Mouse (Mus musculus) lung, adult 2 months (tissue): ENCODE measurements around the gene Prex1. TPM values are rescaled to one million over a fixed set of nuclear protein-coding genes. Genes with fewer than 3 reads are reported as not detected.
"Not testable (repeated sequence)": the region's sequence is repeated elsewhere in the genome, so short reads cannot be mapped to it uniquely, and the experiment has no call there.

ENCODE experiments used
- DNase-seq: peaks from one replicate; pipeline ENCODE4 v3.0.0; 2022
- H3K4me1 ChIP-seq: fragments of 200-500 bp; 2 replicates; pipeline ENCODE4 v1.6.1; 2011; ENCODE audit warnings: low read length; ENCODE audit not compliant: control insufficient read depth, insufficient read depth
- H3K4me3 ChIP-seq: fragments of 200-500 bp; replicated peaks from 2 replicates; pipeline ENCODE3; 2011; ENCODE audit warnings: low read depth, mild to moderate bottlenecking, control low read depth, low read length; ENCODE audit errors: extremely low read depth
- CTCF ChIP-seq: fragments of 200-500 bp; IDR thresholded peaks from 2 replicates; pipeline ENCODE4 v1.5.1; 2011; ENCODE audit warnings: mild to moderate bottlenecking, low read length, control low read depth; ENCODE audit not compliant: insufficient read depth
- POLR2A ChIP-seq: fragments of 200-500 bp; IDR thresholded peaks from 2 replicates; pipeline ENCODE4 v1.6.1; 2011; ENCODE audit warnings: low read depth, mild to moderate bottlenecking, control low read depth, low read length, borderline replicate concordance; ENCODE audit errors: extremely low read depth
- WGBS: fragments of 180-500 bp; shearing (Covaris S2); methylation state at CpG from one replicate; pipeline ENCODE4 v1.1.7; 2018; 5-methylcytosine and 5-hydroxymethylcytosine counted together
- polyA plus RNA-seq: library from polyadenylated mRNA; depleted of rRNA; stranded (reverse); fragments of >200 nt; gene quantifications from 2 replicates; pipeline ENCODE4 v1.2.3, GENCODE M21; 2012; rRNA removed

The Prex1 gene
- polyA plus RNA-seq = 61.1 and 64.0 TPM in 2 replicates

DNA sequence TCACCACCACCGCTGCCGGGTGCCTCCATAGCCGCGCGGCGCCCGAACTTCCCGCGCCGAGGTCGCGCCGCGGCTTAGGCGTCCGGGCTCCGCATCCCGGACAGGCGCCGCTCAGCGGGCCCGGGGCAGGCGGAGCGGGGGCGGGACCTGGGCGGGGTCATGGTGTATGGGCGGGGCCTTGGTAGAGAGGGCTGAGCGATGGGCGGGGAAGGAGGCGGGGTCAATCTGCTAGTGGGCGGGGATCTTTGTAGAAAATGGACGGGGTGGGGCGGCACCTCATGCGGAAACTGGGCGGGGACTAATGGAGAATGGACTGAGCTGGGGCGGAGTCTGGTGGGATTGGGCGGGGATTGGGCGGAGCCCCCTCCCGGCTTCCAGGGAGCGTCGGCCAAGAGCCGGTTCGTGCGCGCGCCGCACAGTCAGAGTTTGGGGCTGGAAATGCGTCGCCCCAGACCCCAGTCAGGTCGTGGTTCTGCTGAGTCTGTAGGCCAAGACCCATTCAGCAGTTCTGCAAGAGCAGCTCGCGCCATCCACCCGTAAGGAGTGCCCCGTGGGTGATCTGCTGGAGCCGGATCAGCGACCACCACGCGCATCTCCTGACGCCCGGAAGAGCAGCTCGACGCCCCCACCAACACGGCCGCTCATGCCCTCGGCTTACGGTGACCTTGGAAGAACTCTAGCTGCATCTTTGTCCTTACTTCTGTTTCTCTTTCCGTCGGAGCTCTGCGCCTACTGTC is at the start of gene Prex1:
Gene Prex1 (minus strand): TSS at position 143 of the 737 bp plus-strand sequence.
- DNase-seq = peak; percentile 98
- H3K4me1 ChIP-seq = peaks cover 10% of the 10 kb centered on the region
- peak within 1 kb of the TSS; percentile 90 for H3K4me3 ChIP-seq
- under 1% methylated on average over 68 of the region's 69 CpGs for WGBS
- no peak for TF ChIP-seq CTCF
- TF ChIP-seq POLR2A = peak; percentile 44; the same call in 1 of the 2 replicates

DNA sequence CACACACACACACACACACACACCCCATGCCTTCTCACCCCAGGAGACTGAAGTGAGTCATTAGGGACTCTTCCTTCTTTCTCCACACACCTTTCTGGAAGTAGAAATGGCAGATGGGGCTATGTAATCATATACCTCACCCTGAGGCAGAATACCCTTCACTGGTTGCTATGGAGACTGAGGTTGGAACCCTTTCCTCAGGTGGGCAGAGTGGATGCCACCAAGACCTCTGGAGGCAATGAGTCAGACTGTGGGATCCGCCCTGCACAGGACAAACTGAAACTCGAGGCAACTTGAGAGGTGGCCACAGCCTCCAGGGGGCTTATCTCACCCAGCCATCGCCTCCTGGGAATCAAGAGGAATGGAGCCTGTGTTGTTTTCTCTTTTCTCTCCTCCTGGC is 44.3 kb upstream of the Prex1 start:
- Histone ChIP-seq H3K4me3 (no peak overlapping the region), H3K4me1 (no peaks in the 10 kb centered on the region)
- TF ChIP-seq POLR2A = no peak
- DNase-seq = no peak
- WGBS = 27% methylated on average over 3 of the region's 3 CpGs

DNA sequence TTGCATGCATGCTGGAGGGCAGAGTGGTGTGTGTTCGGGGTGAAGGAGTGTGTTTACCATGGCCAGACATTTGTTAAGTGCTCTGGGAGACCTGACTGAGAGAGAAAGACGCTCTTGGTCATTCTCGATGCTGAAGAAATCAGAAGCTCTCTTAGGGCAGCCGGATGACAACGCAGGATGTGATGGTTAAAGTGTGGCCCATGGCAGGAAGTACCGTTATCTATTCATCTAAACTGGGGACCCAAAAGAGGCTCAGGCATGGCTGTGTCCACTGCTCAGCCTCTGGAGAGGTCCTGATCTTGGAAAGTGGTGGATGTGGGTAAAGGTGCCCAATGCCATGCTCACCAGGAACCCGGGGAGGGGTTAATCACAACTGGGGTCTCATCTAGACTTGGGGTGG is 41.1 kb upstream of the Prex1 start:
- no peak overlapping the region for H3K4me3 ChIP-seq
- DNase-seq = no peak
- WGBS = 48% methylated on average over 7 of the region's 7 CpGs
- H3K4me1 ChIP-seq = no peaks in the 10 kb centered on the region
- TF ChIP-seq CTCF (no peak), POLR2A (no peak)

DNA sequence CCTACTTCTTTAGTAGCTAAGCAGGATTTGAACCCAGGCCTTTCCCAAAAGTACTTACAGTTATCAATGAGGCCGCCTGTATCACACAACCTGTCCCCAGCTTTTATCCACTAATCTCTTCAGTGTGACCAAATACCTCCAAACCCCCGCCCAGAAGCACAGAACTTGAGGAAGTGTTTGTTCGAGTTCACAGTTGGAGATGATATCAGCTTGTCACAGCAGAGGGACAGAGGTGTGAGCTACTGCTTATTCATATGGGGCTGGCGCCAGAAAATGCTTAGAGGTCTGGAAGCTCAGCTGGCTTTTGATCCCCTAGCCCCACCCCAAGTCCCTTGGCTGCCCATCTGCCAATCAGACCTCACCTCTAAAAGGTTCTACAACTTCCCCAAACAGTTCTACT is 40.6 kb upstream of the Prex1 start:
- H3K4me1 ChIP-seq = no peaks in the 10 kb centered on the region
- TF ChIP-seq POLR2A (no peak), CTCF (no peak)
- DNase-seq = no peak
- WGBS = 35% methylated on average over 4 of the region's 4 CpGs
- H3K4me3 ChIP-seq = no peak overlapping the region

DNA sequence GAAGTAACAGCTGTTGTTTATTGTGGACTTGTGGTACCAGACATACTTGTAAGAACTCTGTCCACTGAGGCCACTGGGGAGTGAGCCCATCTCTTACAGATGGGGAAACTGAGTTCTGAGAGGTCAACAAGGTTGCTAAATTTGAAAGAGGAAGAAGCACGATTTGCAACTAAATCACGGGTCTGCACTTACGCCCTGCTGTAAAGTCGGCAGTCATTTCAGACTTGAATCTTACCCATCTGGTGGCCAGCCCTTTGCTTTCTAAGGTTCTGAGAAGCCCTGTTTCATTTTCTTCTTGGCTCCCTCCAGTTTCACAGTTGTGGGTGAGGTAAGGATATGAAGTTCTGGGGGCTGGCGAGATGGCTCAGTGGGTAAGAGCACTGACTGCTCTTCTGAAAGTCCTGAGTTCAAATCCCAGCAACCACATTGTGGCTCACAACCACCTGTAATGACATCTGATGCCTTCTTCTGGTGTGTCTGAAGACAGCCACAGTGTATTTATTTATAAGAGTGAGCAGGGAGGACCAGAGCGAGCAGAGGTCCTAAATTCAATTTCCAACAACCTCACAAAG is 37.1 kb upstream of the Prex1 start:
- DNase-seq = no peak
- TF ChIP-seq CTCF = no peak
- TF ChIP-seq POLR2A = no peak
- H3K4me3 ChIP-seq = no peak overlapping the region
- H3K4me1 ChIP-seq = no peaks in the 10 kb centered on the region
- 86% methylated on average over 6 of the region's 6 CpGs for WGBS

DNA sequence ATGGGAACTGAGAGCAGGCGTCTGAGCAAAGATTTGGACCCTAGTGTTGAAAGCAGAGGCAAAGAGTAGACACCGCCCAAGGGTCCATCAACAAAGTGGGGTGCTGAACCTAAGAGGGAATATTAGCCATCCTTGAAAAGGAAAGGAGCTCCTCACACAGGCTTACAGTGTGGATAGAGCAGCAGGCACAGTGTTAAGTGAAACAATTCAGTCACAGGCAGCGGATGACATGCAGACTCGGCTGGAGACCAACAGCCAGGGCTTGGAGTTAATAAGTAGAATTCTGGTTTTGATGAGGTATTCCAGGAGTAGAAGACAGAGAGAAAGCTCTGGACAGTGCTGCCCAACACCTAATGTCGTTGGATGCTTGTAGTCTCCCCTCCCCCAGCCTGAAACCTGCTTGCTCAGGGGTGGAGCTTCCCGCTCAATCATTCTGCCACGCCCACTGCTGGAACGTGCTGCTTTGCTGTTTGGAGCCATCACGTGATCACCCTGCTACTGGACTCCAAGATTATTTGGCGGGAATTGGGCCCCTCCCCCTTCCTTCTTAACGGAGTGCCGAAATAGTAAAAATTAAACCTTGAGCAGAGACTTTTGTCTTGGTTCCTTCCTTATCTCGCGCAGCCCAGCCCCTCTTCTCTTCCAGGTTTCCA is 32.8 kb upstream of the Prex1 start:
- not testable (repeated sequence) for DNase-seq, H3K4me3 ChIP-seq, H3K4me1 ChIP-seq
- 33% methylated on average over 14 of the region's 14 CpGs for WGBS

DNA sequence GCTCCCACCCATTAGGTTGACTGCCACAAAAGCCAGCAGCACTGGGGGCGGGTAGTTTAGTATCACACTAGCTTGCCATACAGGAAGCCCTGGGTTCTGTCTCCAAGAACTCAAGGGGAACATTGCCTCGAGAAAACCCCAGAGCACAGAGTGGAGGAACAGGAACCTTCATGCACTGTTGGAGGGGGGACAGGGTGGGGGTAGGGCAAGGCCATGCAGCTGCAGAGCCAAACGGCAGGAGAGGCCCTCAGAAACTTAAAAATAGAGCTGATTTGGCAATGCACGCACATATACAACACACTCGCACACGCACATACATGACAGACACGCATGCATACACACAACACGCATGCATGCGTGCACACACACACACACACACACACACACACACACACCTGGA is 32.2 kb upstream of the Prex1 start:
- no peak for TF ChIP-seq CTCF
- no peak for TF ChIP-seq POLR2A
- H3K4me1 ChIP-seq = no peaks in the 10 kb centered on the region
- DNase-seq = no peak
- no peak overlapping the region for H3K4me3 ChIP-seq
- 64% methylated on average over 9 of the region's 9 CpGs for WGBS

DNA sequence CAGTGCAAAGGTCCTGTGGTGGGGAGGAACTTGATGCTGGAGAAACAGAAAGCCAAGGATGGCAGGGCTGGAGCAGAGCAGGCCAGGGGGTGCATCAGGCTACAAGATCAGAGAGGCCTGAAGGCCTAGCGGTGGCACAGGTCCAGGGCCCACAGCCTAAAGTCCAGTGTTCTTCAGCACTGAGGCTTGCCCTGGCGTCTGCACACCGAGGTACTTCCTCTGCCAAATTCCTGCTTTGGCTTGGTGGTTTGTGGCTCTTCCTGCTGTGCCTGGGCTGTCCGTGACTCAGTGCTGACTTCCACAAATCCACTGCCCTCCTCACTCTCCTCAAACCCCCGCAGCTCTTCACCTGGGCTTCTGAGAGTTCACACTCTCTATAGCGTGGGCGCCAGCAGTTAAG is 30.8 kb upstream of the Prex1 start:
- H3K4me3 ChIP-seq = no peak overlapping the region
- H3K4me1 ChIP-seq = no peaks in the 10 kb centered on the region
- no peak for DNase-seq
- TF ChIP-seq POLR2A (no peak), CTCF (no peak)
- WGBS = 64% methylated on average over 7 of the region's 7 CpGs

DNA sequence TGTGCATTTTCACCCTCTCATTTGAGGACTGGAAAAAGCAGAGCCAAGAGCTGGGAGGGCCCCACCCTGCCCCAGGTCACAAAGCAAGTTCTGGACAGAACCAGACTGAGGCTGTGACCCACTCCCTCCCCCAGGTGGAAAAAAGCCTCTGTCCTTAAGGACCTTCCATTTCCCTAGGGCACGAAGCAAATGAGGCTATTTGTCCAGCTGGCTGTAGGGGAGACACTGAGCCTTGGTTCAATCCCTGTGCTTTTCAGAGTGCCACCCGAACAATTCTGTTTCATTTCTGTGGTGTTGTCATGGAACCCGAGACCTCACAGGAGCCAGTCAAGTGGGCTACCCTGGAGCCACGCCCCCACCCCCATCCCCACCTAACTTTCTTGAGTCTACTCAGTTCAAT is 29.9 kb upstream of the Prex1 start:
- Histone ChIP-seq H3K4me1 (no peaks in the 10 kb centered on the region), H3K4me3 (no peak overlapping the region)
- DNase-seq = no peak
- 58% methylated on average over 4 of the region's 4 CpGs for WGBS
- no peak for TF ChIP-seq CTCF
- TF ChIP-seq POLR2A = no peak

DNA sequence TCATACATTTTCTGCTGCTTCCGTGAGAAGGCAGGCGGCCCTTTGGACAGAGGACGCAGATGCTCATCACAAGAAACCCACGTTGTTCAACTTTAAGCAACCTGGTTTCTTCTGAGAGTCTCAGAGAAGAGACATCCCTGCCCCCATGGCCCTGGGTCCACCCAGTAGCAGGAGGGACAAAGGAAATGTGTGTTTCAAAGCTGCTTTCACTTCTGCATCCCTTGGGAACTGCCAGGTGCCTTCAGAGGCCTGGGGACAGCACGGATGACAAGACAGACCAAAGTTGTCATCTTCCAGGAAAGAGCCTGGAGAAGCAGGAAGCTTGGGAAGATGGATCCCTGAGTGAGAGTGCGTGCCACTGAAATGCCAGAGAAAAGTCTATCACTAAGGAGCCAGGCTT is 27.8 kb upstream of the Prex1 start:
- 73% methylated on average over 6 of the region's 6 CpGs for WGBS
- H3K4me3 ChIP-seq = no peak overlapping the region
- TF ChIP-seq CTCF = no peak
- no peak for TF ChIP-seq POLR2A
- H3K4me1 ChIP-seq = no peaks in the 10 kb centered on the region
- DNase-seq = no peak
